Mouse (Mus musculus): ENCODE results near the gene Hsp90aa1.

DNA sequence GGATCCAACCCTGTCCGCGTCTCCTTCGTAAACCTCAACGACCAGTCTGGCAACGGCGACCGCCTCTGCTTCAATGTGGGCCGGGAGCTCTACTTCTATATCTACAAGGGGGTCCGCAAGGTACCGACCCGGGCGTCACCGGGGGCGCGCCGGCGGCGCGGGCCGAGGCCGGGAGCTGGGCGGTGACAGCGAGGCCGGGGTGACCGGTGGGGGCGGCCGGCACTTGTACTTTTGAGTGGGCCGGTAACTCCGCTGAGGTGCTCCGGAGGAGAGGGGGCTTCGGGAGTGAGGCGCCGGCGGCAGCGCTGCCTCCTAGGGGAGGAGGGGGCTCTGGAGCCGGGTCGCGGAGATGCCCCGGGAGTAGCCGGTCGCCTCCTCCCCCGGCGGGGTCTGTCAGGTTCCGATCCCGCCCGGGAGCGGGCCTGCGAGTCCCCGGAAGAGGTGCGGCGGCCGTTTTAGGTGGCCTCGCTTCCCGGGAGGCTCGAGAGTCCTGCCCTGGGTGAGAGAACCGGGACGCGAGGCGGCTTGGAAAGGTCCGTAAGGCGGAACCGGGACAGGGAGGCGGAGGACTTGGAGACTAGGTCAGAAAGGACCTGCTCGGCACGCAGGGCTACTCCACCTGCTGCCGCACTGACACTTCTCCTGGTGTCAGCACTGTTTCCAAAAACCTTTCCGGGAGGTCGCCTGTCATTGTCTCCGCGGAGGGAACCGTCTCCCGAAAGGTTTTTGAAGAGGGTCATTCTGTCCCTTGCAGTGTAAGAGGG lies 35.8 kb upstream of the Hsp90aa1 start:
- no peak for TF ChIP-seq CTCF (IDR thresholded peaks at IDR 0.05; ENCODE audit: low read depth, low read length)
- no peak for TF ChIP-seq POLR2A (IDR thresholded peaks at IDR 0.05; ENCODE audit: borderline replicate concordance, low read depth, low read length)
